Mouse (Mus musculus): ENCODE measurements around the gene Pdgfd.

DNA sequence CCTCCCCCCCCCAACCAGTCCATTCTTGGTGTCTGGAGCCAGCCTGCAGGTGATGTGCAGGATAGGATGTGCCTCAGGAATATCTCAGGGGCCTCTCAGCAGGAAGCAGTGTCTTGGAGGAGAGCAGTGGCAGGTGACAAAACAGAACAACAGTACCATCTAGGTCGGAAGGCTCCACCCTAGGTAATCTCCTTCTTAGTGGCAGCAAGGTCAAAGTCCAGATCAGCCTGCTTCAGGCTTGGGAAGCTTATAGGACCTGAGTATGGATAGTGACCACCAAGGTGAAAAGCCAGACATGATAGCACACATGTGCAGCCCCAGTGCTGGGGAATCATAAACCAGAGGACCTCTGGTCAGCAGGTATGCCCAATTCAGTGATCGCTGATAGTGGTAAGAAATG lies 169.5 kb downstream of the Pdgfd start:
- TF ChIP-seq CTCF (IDR thresholded peaks at IDR 0.05; ENCODE audit: borderline replicate concordance, insufficient read depth, low read depth, low read length) (no peak), POLR2A (IDR thresholded peaks at IDR 0.05; ENCODE audit: borderline replicate concordance, insufficient read depth, low read length) (no peak)
